Mouse (Mus musculus): ENCODE results near the gene Ppp1r32. TPM values are rescaled to one million over a fixed set of nuclear protein-coding genes. Genes with fewer than 3 reads are reported as not detected.
A peak's percentile ranks its signal among the peaks of the same experiment; 100 is the strongest.

The Ppp1r32 gene
- polyA plus RNA-seq, 1 experiment from 2014 or later = 0.27 TPM

DNA sequence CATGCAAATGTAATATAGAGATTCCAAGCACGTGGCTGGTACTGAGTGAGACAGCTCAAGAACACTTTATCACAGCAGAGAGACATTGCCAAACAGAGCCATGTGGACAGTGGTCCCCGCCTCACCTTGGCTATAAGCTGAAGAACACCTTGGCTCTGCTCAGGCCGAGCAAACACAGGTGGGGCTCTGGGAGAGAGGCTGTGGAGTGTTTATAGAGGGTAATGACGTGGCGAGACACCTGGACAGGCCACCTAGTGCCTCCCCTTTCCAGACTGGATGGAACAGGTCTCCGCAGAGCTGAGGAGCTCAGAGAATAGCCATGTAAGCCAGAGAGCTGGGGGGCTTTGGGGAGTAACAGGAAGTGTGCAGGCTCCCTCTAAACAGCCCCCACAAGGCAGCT lies 47.8 kb downstream of the Ppp1r32 start:
- WGBS = 79% methylated on average over 6 of the region's 6 CpGs
- no peak for ATAC-seq (ENCODE audit: insufficient number of reproducible peaks, insufficient read depth, low FRiP score, low TSS enrichment, low read depth)

DNA sequence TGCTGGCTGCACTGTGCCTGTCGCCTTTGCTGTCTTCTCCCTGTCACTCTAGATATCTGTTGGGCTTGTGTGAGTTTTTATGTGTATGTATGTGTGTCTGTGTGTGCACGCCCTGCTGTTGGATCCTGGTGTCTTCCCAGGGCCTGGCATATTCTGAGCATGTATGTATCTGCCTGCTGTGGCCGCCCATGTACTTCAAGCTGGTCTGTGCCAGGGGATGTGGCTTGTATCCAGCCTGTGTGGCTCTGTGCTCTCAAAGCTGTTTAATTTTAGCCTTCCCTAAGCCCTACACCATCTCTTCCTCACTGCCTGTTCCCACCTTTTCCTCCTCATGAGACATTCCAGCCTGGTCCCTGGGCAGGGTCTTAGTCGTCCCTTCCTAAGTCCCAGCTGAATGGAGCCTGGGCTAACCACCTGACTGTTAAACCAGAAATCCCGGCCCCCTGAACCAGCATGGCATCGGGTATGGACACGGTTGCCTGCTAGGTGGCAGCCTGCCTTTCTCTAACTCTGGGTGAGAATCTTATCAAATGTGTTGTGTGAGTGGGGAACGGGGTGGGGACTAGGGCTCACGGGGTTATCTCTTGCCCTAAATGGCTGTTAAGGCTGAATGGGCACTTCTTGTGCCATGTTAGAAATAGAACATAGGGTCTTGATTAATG lies 48.7 kb downstream of the Ppp1r32 start:
- H3K9ac ChIP-seq = no peak overlapping the region
- H3K4me1 ChIP-seq = peaks cover 11% of the 10 kb centered on the region
- H3K9me3 ChIP-seq = no peaks in the 10 kb centered on the region
- H3K4me2 ChIP-seq = no peak overlapping the region
- H3K27ac ChIP-seq = no peak overlapping the region
- H3K36me3 ChIP-seq = no peaks in the 10 kb centered on the region
- no peak for ATAC-seq (ENCODE audit: insufficient number of reproducible peaks, insufficient read depth, low FRiP score, low TSS enrichment, low read depth)
- peaks cover 14% of the 10 kb centered on the region; the same call in 1 of the 2 replicates for H3K27me3 ChIP-seq
- WGBS = 76% methylated on average over 9 of the region's 9 CpGs
- H3K4me3 ChIP-seq = no peak overlapping the region

More for the DNA sequence above, 47.8 kb downstream of the Ppp1r32 start:
- Histone ChIP-seq H3K4me3 (no peak overlapping the region), H3K27ac (no peak overlapping the region), H3K9me3 (no peaks in the 10 kb centered on the region), H3K4me1 (peaks cover 9% of the 10 kb centered on the region), H3K36me3 (no peaks in the 10 kb centered on the region), H3K27me3 (0 out of 2 replicates have a peak, but pooled peaks cover 14% of the 10 kb centered on the region), H3K4me2 (no peak overlapping the region), H3K9ac (no peak overlapping the region)

DNA sequence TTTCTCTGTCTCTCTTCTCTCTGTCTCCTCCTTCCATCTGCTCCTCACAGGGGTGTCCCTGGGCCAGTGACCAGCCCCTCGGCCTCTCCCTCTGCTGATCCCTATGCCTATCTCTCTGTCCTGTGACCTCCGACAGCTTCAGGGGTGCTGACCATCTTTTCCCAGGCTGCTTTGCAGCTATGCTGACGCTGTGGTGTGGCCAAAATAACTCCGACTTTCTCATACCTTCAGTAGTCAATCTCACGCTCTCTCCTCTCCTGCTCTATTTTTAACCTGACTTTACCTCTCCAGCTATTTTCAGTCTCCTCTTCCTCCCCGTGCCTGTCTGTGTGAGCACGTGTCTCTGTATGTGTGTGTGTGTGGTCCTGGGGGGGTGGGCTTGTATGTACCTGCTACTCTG lies 49.5 kb downstream of the Ppp1r32 start:
- Histone ChIP-seq H3K27ac (no peak overlapping the region), H3K9me3 (no peaks in the 10 kb centered on the region), H3K4me2 (no peak overlapping the region), H3K9ac (no peak overlapping the region), H3K27me3 (peaks cover 14% of the 10 kb centered on the region; the same call in 1 of the 2 replicates), H3K36me3 (no peaks in the 10 kb centered on the region), H3K4me1 (peaks cover 14% of the 10 kb centered on the region), H3K4me3 (no peak overlapping the region)
- 71% methylated on average over 7 of the region's 7 CpGs for WGBS
- no peak for ATAC-seq (ENCODE audit: insufficient number of reproducible peaks, insufficient read depth, low FRiP score, low TSS enrichment, low read depth)

DNA sequence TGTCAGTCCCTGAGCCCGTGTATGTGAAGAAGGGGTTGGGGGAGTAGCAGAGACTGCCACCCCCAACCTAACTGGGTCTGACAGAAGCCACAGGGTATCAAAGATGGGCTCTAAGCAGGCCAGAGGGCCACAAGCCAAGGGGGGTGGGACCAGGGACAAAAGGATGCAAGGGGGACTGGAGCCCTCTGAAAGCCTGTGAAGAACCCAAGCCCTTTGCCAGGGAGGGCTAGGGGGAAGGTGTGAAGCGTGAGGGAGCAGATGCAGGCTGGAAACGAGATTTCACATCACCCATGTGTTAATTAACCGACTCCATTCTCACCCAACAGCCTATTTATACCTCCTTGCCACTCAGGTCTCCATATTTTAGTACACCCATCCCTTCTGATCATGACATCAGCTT lies 50.9 kb downstream of the Ppp1r32 start:
- H3K9ac ChIP-seq = no peak overlapping the region

DNA sequence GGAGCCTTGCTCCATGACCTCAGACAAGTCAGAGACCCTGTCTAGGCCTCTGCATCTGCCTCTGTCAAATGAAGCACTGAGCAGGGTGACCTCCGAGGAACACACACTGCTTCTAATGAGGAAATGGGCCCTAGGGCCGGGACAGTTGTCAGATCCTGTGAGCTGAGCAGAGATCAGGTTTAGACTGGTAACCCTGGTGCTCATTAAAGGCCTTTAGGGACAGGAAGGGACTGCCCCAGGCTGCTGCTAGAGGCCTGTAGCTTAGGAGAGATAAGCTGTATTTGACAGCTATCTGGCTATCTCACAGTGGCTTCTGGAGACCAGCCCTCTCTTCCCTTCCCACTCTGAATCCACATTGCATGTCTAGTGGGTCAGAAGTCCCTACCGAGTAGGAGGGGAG lies 51.3 kb downstream of the Ppp1r32 start:
- Histone ChIP-seq H3K4me3 (no peak overlapping the region), H3K36me3 (no peaks in the 10 kb centered on the region), H3K9ac (no peak overlapping the region), H3K4me2 (no peak overlapping the region), H3K27me3 (peaks cover 21% of the 10 kb centered on the region), H3K4me1 (peaks cover 14% of the 10 kb centered on the region), H3K27ac (no peak overlapping the region), H3K9me3 (no peaks in the 10 kb centered on the region)
- 38% methylated on average over 3 of the region's 3 CpGs for WGBS
- ATAC-seq (ENCODE audit: insufficient number of reproducible peaks, insufficient read depth, low FRiP score, low TSS enrichment, low read depth) = no peak

More for the DNA sequence above, 50.9 kb downstream of the Ppp1r32 start:
- Histone ChIP-seq H3K27me3 (peaks cover 18% of the 10 kb centered on the region), H3K4me1 (peaks cover 14% of the 10 kb centered on the region), H3K4me2 (no peak overlapping the region), H3K9me3 (no peaks in the 10 kb centered on the region), H3K4me3 (no peak overlapping the region), H3K27ac (no peak overlapping the region), H3K36me3 (no peaks in the 10 kb centered on the region)
- no peak for ATAC-seq (ENCODE audit: insufficient number of reproducible peaks, insufficient read depth, low FRiP score, low TSS enrichment, low read depth)
- WGBS = 56% methylated on average over 4 of the region's 4 CpGs

DNA sequence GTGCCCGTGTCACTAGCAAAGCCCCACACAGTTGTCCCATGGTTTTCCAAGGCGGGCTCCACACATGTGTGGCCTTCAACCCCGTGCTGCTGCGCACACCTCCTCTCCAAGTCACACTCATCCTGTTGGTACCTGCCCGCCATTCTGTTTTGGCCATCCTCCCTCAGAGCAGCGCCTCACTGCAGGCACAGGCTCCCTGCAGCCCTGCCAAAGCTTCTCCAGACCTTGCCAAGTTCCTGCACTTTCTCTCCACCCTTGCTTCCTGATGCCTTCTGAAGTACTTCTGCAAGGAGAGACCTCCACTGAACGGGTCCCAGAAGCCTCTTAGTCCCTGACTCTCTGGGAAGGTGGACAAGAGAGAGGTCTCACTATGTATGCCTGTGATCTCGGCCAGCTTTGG lies 53.4 kb downstream of the Ppp1r32 start:
- Histone ChIP-seq H3K36me3 (no peaks in the 10 kb centered on the region), H3K9ac (no peak overlapping the region), H3K4me2 (no peak overlapping the region), H3K27me3 (peaks cover 27% of the 10 kb centered on the region), H3K4me3 (no peak overlapping the region), H3K27ac (no peak overlapping the region), H3K4me1 (peaks cover 21% of the 10 kb centered on the region), H3K9me3 (no peaks in the 10 kb centered on the region)
- ATAC-seq (ENCODE audit: insufficient number of reproducible peaks, insufficient read depth, low FRiP score, low TSS enrichment, low read depth) = no peak
- WGBS = 83% methylated on average over 8 of the region's 8 CpGs

DNA sequence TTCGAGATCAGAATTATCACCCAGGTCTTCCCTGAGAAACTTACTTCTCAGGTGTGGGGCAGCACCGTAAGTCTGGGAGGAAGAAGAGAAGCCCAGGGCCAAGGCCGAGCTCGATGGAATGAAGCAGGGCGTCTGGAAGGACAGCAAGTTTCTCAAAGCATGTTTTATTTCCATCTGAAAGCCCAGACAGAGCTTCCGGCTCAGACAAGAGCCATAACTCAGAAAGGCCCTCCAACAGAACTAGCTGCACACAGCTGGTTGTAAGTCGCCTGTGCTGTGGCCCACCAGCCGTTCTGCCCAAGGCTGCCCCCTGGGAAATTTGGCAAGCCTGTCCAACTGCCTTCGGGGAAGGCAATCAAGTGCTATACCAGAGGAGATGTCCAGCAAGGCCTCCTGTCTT lies 55.3 kb downstream of the Ppp1r32 start:
- WGBS = 66% methylated on average over 9 of the region's 9 CpGs

DNA sequence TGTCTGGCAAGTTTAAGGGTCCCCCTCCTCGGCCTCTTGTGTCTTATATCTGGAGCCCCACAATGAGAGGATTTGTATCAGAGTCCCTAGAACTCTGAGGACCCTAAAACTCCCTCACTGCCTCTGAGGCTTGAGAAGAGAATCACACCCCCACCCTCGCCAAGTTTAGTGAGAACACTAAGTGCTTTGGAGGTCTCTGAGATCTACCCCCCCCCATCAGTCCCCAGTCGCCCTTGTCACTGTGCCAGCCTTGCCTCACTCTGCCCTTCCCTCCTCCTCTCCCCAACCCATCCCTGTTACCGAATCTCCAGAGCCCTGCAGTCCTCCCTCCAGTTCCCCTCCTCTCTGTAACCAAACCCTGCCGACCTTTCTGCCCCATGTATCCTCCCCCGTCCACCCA lies 55.9 kb downstream of the Ppp1r32 start:
- H3K9ac ChIP-seq = no peak overlapping the region
- H3K9me3 ChIP-seq = no peaks in the 10 kb centered on the region
- ATAC-seq (ENCODE audit: insufficient number of reproducible peaks, insufficient read depth, low FRiP score, low TSS enrichment, low read depth) = no peak
- no peak overlapping the region for H3K27ac ChIP-seq
- H3K4me2 ChIP-seq = no peak overlapping the region
- H3K4me1 ChIP-seq = peaks cover 33% of the 10 kb centered on the region
- WGBS = 28% methylated on average over 6 of the region's 6 CpGs
- H3K36me3 ChIP-seq = no peaks in the 10 kb centered on the region
- no peak overlapping the region for H3K4me3 ChIP-seq
- H3K27me3 ChIP-seq = peaks cover 40% of the 10 kb centered on the region

More for the DNA sequence above, 55.3 kb downstream of the Ppp1r32 start:
- ATAC-seq (ENCODE audit: insufficient number of reproducible peaks, insufficient read depth, low FRiP score, low TSS enrichment, low read depth) = no peak
- H3K36me3 ChIP-seq = no peaks in the 10 kb centered on the region
- no peak overlapping the region for H3K4me3 ChIP-seq
- peaks cover 27% of the 10 kb centered on the region for H3K4me1 ChIP-seq
- H3K9me3 ChIP-seq = no peaks in the 10 kb centered on the region
- H3K27me3 ChIP-seq = peaks cover 37% of the 10 kb centered on the region
- H3K9ac ChIP-seq = no peak overlapping the region
- H3K27ac ChIP-seq = no peak overlapping the region
- no peak overlapping the region for H3K4me2 ChIP-seq

DNA sequence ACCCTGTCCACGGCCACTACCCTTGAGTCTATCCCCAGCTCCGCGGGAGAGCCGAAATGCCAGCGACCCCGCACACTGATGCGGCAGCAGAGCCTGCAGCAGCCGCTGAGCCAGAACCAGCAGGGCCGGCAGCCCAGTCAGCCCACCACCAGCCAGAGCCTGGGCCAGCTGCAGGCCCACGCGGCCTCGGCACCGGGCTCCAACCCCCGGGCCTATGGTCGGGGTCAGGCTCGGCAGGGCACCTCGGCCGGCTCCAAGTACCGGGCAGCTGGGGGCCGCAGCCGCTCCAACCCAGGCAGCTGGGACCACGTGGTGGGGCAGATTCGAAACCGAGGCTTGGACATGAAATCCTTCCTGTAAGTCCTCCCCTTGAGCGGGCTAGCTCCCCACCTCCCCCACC lies 56.4 kb downstream of the Ppp1r32 start:
- Histone ChIP-seq H3K27me3 (peaks cover 45% of the 10 kb centered on the region), H3K9ac (peak overlapping the region; percentile 2; the same call in 1 of the 2 replicates)

DNA sequence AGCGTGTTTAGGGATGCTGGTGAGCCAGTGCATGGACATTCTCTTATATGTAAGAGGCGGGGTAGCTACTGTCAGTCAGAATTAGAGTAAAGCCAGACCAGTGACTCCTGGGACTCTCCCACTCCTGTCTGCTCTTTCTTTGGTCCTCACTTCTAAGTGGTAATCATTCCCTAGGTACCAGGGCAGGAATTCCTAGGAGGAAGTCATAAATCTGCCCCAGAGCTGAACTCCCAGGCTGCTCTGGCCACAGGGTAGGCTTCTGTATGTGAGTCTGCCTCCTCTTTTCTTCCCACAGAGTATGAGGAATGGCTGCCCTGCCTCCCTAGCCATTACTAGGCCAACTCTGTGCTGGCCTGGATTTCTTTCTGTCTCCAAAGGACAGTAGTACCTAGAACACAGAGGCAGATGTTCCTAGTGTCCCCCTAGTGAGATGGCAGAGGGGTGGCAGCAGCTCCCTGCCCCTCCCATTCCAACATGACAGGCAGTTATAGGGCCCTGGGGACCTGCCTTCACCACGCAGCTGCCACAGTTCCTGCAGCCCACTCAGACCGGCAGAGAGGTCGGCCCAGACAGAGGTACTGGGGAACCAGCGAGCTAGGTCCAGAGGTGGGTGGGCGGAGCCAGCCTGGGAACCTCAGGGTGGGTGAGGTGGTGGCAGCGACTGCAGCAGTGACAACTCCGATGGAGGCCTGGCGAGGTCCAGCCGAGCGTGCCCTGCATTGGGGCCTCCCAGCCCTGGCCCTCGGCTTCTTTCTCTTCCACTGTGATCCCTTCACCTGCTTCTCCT lies 57.1 kb downstream of the Ppp1r32 start:
- Histone ChIP-seq H3K9ac (no peak overlapping the region; the same call in 1 of the 2 replicates), H3K9me3 (no peaks in the 10 kb centered on the region), H3K27me3 (peaks cover 50% of the 10 kb centered on the region), H3K4me3 (no peak overlapping the region), H3K27ac (no peak overlapping the region), H3K4me2 (no peak overlapping the region), H3K36me3 (no peaks in the 10 kb centered on the region), H3K4me1 (peaks cover 32% of the 10 kb centered on the region)
- ATAC-seq (ENCODE audit: insufficient number of reproducible peaks, insufficient read depth, low FRiP score, low TSS enrichment, low read depth) = no peak
- 41% methylated on average over 13 of the region's 13 CpGs for WGBS

More for the DNA sequence above, 56.4 kb downstream of the Ppp1r32 start:
- no peak overlapping the region for H3K4me3 ChIP-seq
- ATAC-seq (ENCODE audit: insufficient number of reproducible peaks, insufficient read depth, low FRiP score, low TSS enrichment, low read depth) = 0 out of 2 replicates have a peak, but pooled peaks have one; percentile 45
- H3K27ac ChIP-seq = no peak overlapping the region
- H3K4me1 ChIP-seq = peaks cover 37% of the 10 kb centered on the region
- no peaks in the 10 kb centered on the region for H3K36me3 ChIP-seq
- 39% methylated on average over 25 of the region's 25 CpGs for WGBS
- no peak overlapping the region for H3K4me2 ChIP-seq
- H3K9me3 ChIP-seq = no peaks in the 10 kb centered on the region

DNA sequence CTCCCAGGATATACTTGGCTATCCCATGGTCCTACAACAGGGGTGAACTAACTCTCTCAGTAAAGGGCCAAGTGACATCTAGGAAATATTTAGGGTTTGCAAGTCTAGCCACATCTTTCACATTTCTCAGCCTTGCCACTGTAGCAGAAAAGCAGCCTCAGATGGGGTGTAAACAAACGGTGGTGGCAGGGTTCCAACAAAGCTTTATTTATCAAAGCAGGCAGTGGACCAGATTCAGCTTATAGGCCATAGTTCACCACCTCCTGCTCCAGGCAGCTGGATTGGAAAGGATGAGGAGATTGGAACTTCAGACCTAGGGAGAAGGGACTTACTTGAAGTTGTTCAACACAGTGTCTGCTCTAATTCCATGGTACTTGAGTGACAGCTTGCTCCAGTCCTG lies 58.0 kb downstream of the Ppp1r32 start:
- WGBS = 53% methylated on average over 1 of the region's 1 CpGs
- no peaks in the 10 kb centered on the region for H3K36me3 ChIP-seq
- H3K9me3 ChIP-seq = no peaks in the 10 kb centered on the region
- H3K4me2 ChIP-seq = no peak overlapping the region
- no peak overlapping the region for H3K9ac ChIP-seq
- no peak overlapping the region for H3K27ac ChIP-seq
- H3K4me3 ChIP-seq = no peak overlapping the region
- no peak for ATAC-seq (ENCODE audit: insufficient number of reproducible peaks, insufficient read depth, low FRiP score, low TSS enrichment, low read depth)
- peaks cover 50% of the 10 kb centered on the region for H3K27me3 ChIP-seq
- H3K4me1 ChIP-seq = peaks cover 26% of the 10 kb centered on the region

Measured in embryonic facial prominence, embryonic 13.5 days (tissue).